ENCODE assay signal across 39 mouse cellular contexts in genomic region chr9:46269125-46269524, GRCm38 (mm10). TPM values are rescaled to one million over a fixed set of nuclear protein-coding genes. Genes with fewer than 3 reads are reported as not detected.
"Had no signal": no experiment of that assay in that cellular context is flagged by ENCODE, and none has a peak within 500 bp of the region (broad histone marks: within the 10 kb centered on the region; RNA-seq: fewer than 3 reads in every experiment).

No protein-coding gene starts in this region.

- DNase-seq: cerebellum, adult 2 months; cerebellum, adult 8-10 months; cerebellum, adult 9-10 months; cerebellum, adult 9-11 months; cerebellum, postnatal 10 days; cerebellum, postnatal 14 days; cerebellum, postnatal 25 days; cerebellum, postnatal 36 days; embryo, embryonic 11 days; forebrain, postnatal 0 days; gastrocnemius, adult 2 months; gastrocnemius, postnatal 10 days; gastrocnemius, postnatal 14 days; gastrocnemius, postnatal 25 days; gastrocnemius, postnatal 36 days; heart, adult 11 months; heart, adult 18-20 months; heart, adult 2 months had no signal

- H3K9ac ChIP-seq: embryonic facial prominence, embryonic 12.5 days; embryonic facial prominence, embryonic 15.5 days; forebrain, embryonic 12.5 days; forebrain, embryonic 13.5 days; forebrain, embryonic 15.5 days; forebrain, postnatal 0 days had no signal

- ATAC-seq: forebrain, embryonic 13.5 days; forebrain, embryonic 14.5 days; forebrain, embryonic 15.5 days; forebrain, embryonic 16.5 days; forebrain, postnatal 0 days had no signal

- H3K9me3 ChIP-seq: embryonic facial prominence, embryonic 12.5 days; embryonic facial prominence, embryonic 13.5 days; embryonic facial prominence, embryonic 15.5 days; forebrain, embryonic 10.5 days; forebrain, embryonic 12.5 days; forebrain, embryonic 13.5 days; forebrain, embryonic 15.5 days had no signal

- H3K36me3 ChIP-seq: embryonic facial prominence, embryonic 12.5 days; embryonic facial prominence, embryonic 13.5 days; embryonic facial prominence, embryonic 15.5 days; forebrain, embryonic 10.5 days; forebrain, embryonic 12.5 days; forebrain, embryonic 15.5 days had no signal

- H3K4me3 ChIP-seq: embryonic facial prominence, embryonic 12.5 days; embryonic facial prominence, embryonic 15.5 days; erythroblast, embryonic 14.5 days; forebrain, embryonic 12.5 days; forebrain, embryonic 13.5 days; forebrain, embryonic 15.5 days; gastrocnemius, adult 2 months; heart, adult 2 months had no signal

- H3K4me2 ChIP-seq: forebrain, embryonic 13.5 days; forebrain, embryonic 15.5 days had no signal

- H3K27ac ChIP-seq: embryonic facial prominence, embryonic 12.5 days; embryonic facial prominence, embryonic 13.5 days; embryonic facial prominence, embryonic 15.5 days; forebrain, embryonic 12.5 days; forebrain, embryonic 13.5 days; forebrain, embryonic 15.5 days; gastrocnemius, adult 2 months; heart, adult 2 months had no signal

RNA-seq across cellular contexts. Expression of gene Apoa5, which starts 0.7 kb away (rescaled TPM):
- total RNA-seq: common myeloid progenitor, adult 5-6 weeks; forebrain, postnatal 0 days; gastrocnemius, adult 2 months; gastrocnemius, postnatal 10 days; gastrocnemius, postnatal 14 days; gastrocnemius, postnatal 25 days; granulocyte monocyte progenitor cell, adult 5-6 weeks; heart, adult 18-20 months; heart, adult 2 months; heart, adult 8-10 months had no signal
- polyA plus RNA-seq: cerebellum, adult 2 months; cortical plate, adult 2 months; embryonic facial prominence, embryonic 11.5 days; embryonic facial prominence, embryonic 12.5 days; embryonic facial prominence, embryonic 13.5 days; embryonic facial prominence, embryonic 15.5 days; erythroblast, embryonic 14.5 days; forebrain, embryonic 10.5 days; forebrain, embryonic 11.5 days; forebrain, embryonic 12.5 days; forebrain, embryonic 13.5 days; forebrain, embryonic 14.5 days; forebrain, embryonic 15.5 days; forebrain, embryonic 16.5 days; forebrain, postnatal 0 days; frontal cortex, adult 2 months; heart, adult 2 months had no signal

RNA-seq across cellular contexts. Expression of gene Apoa4, which starts 28.6 kb away (rescaled TPM):
- total RNA-seq: common myeloid progenitor, adult 5-6 weeks; forebrain, postnatal 0 days; gastrocnemius, adult 18-20 months; gastrocnemius, adult 2 months; gastrocnemius, adult 8-10 months; gastrocnemius, postnatal 10 days; gastrocnemius, postnatal 14 days; gastrocnemius, postnatal 25 days; gastrocnemius, postnatal 36 days; granulocyte monocyte progenitor cell, adult 5-6 weeks; heart, adult 18-20 months; heart, adult 2 months; heart, adult 8-10 months had no signal
- polyA plus RNA-seq: embryonic facial prominence, embryonic 11.5 days; embryonic facial prominence, embryonic 12.5 days; embryonic facial prominence, embryonic 13.5 days; erythroblast, embryonic 14.5 days; forebrain, embryonic 10.5 days; forebrain, embryonic 11.5 days; forebrain, embryonic 12.5 days; forebrain, embryonic 14.5 days; forebrain, embryonic 15.5 days; forebrain, embryonic 16.5 days; forebrain, postnatal 0 days; gonadal fat pad, adult 2 months had no signal

RNA-seq across cellular contexts. Expression of gene Apoc3, which starts 33.7 kb away (rescaled TPM):
- total RNA-seq: common myeloid progenitor, adult 5-6 weeks; forebrain, postnatal 0 days; gastrocnemius, adult 2 months; gastrocnemius, postnatal 10 days; gastrocnemius, postnatal 14 days; gastrocnemius, postnatal 4 days; granulocyte monocyte progenitor cell, adult 5-6 weeks; heart, adult 2 months; heart, adult 8-10 months had no signal
- polyA plus RNA-seq: embryonic facial prominence, embryonic 11.5 days; embryonic facial prominence, embryonic 12.5 days; embryonic facial prominence, embryonic 13.5 days; embryonic facial prominence, embryonic 15.5 days; erythroblast, embryonic 14.5 days; forebrain, embryonic 10.5 days; forebrain, embryonic 11.5 days; forebrain, embryonic 12.5 days; forebrain, embryonic 13.5 days; forebrain, embryonic 14.5 days; forebrain, embryonic 15.5 days; forebrain, embryonic 16.5 days had no signal
